Mouse (Mus musculus) midbrain, postnatal 0 days (tissue): ENCODE results near the gene Psg16. TPM values are rescaled to one million over a fixed set of nuclear protein-coding genes. Genes with fewer than 3 reads are reported as not detected.

Experiments used
- ATAC-seq: fragments of 200-750 bp; cut with Nextera tagmentation; 2 replicates; pipeline ENCODE4 v1.8.0; 2017; ENCODE audit warnings: moderate number of reproducible peaks, mild to moderate bottlenecking, moderate TSS enrichment, moderate library complexity; ENCODE audit not compliant: low FRiP score
- DNase-seq: peaks from one replicate; pipeline ENCODE4 v3.0.0-alpha.2; 2015; ENCODE audit warnings: low spot score
- H3K27ac ChIP-seq: fragments of 300-500 bp; sonication (generic); 2 replicates; pipeline ENCODE4 v1.5.1; 2014; ENCODE audit warnings: low read depth, mild to moderate bottlenecking, low read length, mixed read lengths
- H3K27me3 ChIP-seq: fragments of 300-500 bp; sonication (generic); 2 replicates; pipeline ENCODE4 v1.6.1; 2014; ENCODE audit warnings: low read length, control low read depth, mixed read lengths; ENCODE audit not compliant: insufficient read depth
- H3K36me3 ChIP-seq: fragments of 300-500 bp; sonication (generic); 2 replicates; pipeline ENCODE4 v1.6.1; 2014; ENCODE audit warnings: low read length, control low read depth, mixed read lengths; ENCODE audit not compliant: insufficient read depth
- H3K4me1 ChIP-seq: fragments of 300-500 bp; sonication (generic); 2 replicates; pipeline ENCODE4 v1.6.1; 2014; ENCODE audit warnings: mild to moderate bottlenecking, control low read depth, antibody characterized with exemption, low read length, mixed read lengths; ENCODE audit not compliant: insufficient read depth
- H3K4me2 ChIP-seq: fragments of 300-500 bp; sonication (generic); 2 replicates; pipeline ENCODE4 v1.6.1; 2014; ENCODE audit warnings: low read depth, mild to moderate bottlenecking, low read length, mixed read lengths; ENCODE audit not compliant: poor library complexity, severe bottlenecking
- H3K4me3 ChIP-seq: fragments of 300-500 bp; sonication (generic); 2 replicates; pipeline ENCODE4 v1.5.1; 2014; ENCODE audit warnings: low read depth, mild to moderate bottlenecking, low read length, moderate library complexity
- H3K9ac ChIP-seq: fragments of 300-500 bp; sonication (generic); replicated peaks from 2 replicates; pipeline ENCODE4 v1.6.1; 2014; ENCODE audit warnings: mild to moderate bottlenecking, low read length, moderate library complexity, mixed read lengths; ENCODE audit not compliant: poor library complexity, severe bottlenecking
- H3K9me3 ChIP-seq: fragments of 300-500 bp; sonication (generic); 2 replicates; pipeline ENCODE4 v1.6.1; 2016; ENCODE audit warnings: low read length, control low read depth
- CTCF ChIP-seq: IDR thresholded peaks from 2 replicates; pipeline ENCODE4 v1.5.1; 2016; ENCODE audit warnings: antibody characterized with exemption, mild to moderate bottlenecking
- WGBS: fragments of 180-500 bp; shearing (Covaris S2); extraction: QIAGEN DNeasy Blood & Tissue Kit; methylation state at CpG from one replicate; pipeline ENCODE4 v1.1.7; 2014; 5-methylcytosine and 5-hydroxymethylcytosine counted together
- polyA plus RNA-seq: library from polyadenylated mRNA; unstranded; fragments of >200 nt; fragmentation: Nextera tagmentation; extraction: Ambion mirVana; gene quantifications from 2 replicates; pipeline ENCODE4 v1.2.1, GENCODE M21; 2015
- total RNA-seq: library from RNA; depleted of rRNA; stranded (reverse); fragments of >200 nt; gene quantifications from 2 replicates; pipeline ENCODE4 v1.2.3, GENCODE M21; 2014; rRNA removed

Psg16 gene
- total and polyA plus RNA-seq, 2 experiments from 2014 or later = 3.9 to 6.8 TPM

DNA sequence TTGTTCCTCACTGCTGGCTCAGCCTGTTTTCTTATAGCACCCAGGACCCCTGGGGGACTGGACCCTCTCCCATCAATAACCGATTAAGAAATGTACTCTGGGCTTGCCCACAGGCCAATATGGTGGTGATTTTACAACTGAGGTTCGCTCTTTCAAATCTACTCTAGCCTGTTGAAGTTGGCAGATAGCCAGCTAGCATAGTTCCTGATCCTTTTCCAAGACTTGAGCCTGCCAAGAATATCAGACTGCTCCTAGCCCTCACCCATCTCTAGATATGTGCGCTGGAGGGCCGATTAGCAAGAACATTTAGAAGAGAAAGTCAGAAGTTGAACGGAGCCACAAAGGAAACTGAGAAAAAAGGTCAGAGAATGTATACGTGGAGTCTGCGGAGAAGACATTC lies 85.2 kb downstream of the Psg16 start:
- H3K27ac ChIP-seq = no peak overlapping the region
- H3K9ac ChIP-seq = no peak overlapping the region
- H3K27me3 ChIP-seq = no peaks in the 10 kb centered on the region
- H3K4me2 ChIP-seq = no peak overlapping the region
- DNase-seq (no peak), ATAC-seq (no peak)
- no peaks in the 10 kb centered on the region for H3K4me1 ChIP-seq
- no peak overlapping the region for H3K4me3 ChIP-seq
- WGBS = 82% methylated on average over 7 of the region's 7 CpGs
- peaks cover 27% of the 10 kb centered on the region for H3K9me3 ChIP-seq
- no peak for TF ChIP-seq CTCF
- H3K36me3 ChIP-seq = no peaks in the 10 kb centered on the region

- 90% methylated on average over 4 of the region's 4 CpGs for WGBS
- peaks cover 23% of the 10 kb centered on the region; the same call in 1 of the 2 replicates for H3K9me3 ChIP-seq
- TF ChIP-seq CTCF = no peak
- H3K4me2 ChIP-seq = no peak overlapping the region
- H3K36me3 ChIP-seq = no peaks in the 10 kb centered on the region
- H3K4me1 ChIP-seq = no peaks in the 10 kb centered on the region
- ATAC-seq = no peak
- no peak overlapping the region for H3K27ac ChIP-seq
- no peak overlapping the region for H3K4me3 ChIP-seq
- H3K27me3 ChIP-seq = no peaks in the 10 kb centered on the region
- no peak for DNase-seq
- H3K9ac ChIP-seq = no peak overlapping the region
Observed at GRCm38 (mm10) chr7:17171827-17172226, 98.0 kb downstream of the Psg16 start.

Other genes with a start within 250 kb of the Psg16 start
- 3.2 and 4.9 TPM in 2 replicates for gene Prkd2, start 231.1 kb upstream of the Psg16 start, total RNA-seq
- 3.9 TPM in 2 replicates for gene Prkd2, start 231.1 kb upstream of the Psg16 start, polyA plus RNA-seq
- gene Dact3, start 198.7 kb upstream of the Psg16 start, total RNA-seq = 86.0 and 107 TPM in 2 replicates
- 7.5 and 7.7 TPM in 2 replicates for gene Dact3, start 198.7 kb upstream of the Psg16 start, polyA plus RNA-seq
- gene Gng8, start 182.3 kb upstream of the Psg16 start, total RNA-seq = 1.9 and 5.2 TPM in 2 replicates
- gene Gng8, start 182.3 kb upstream of the Psg16 start, polyA plus RNA-seq = 12.3 and 15.9 TPM in 2 replicates
- 0.11 and 0.14 TPM in 2 replicates for gene Ptgir, start 167.6 kb upstream of the Psg16 start, total RNA-seq
- gene Ptgir, start 167.6 kb upstream of the Psg16 start, polyA plus RNA-seq = 0.11 TPM in 1 of 2 replicates, not detected in the other
- 1,835 and 1,985 TPM in 2 replicates for gene Calm3, start 149.9 kb upstream of the Psg16 start, total RNA-seq
- gene Calm3, start 149.9 kb upstream of the Psg16 start, polyA plus RNA-seq = 467 and 471 TPM in 2 replicates
- gene Pnmal2, start 129.4 kb upstream of the Psg16 start, total RNA-seq = 155 and 174 TPM in 2 replicates
- gene Pnmal2, start 129.4 kb upstream of the Psg16 start, polyA plus RNA-seq = 180 and 187 TPM in 2 replicates
- gene Pnmal1, start 114.4 kb upstream of the Psg16 start, total RNA-seq = 41.2 and 54.0 TPM in 2 replicates
- 64.8 and 65.2 TPM in 2 replicates for gene Pnmal1, start 114.4 kb upstream of the Psg16 start, polyA plus RNA-seq
- 48.8 and 49.0 TPM in 2 replicates for gene Gm42372, start 91.0 kb upstream of the Psg16 start, total RNA-seq
- gene Gm42372, start 91.0 kb upstream of the Psg16 start, polyA plus RNA-seq = 9.0 and 9.2 TPM in 2 replicates
- gene Ccdc8, start 81.3 kb upstream of the Psg16 start, total RNA-seq = 5.5 and 5.8 TPM in 2 replicates
- gene Ccdc8, start 81.3 kb upstream of the Psg16 start, polyA plus RNA-seq = 2.0 and 2.5 TPM in 2 replicates
- 56.4 and 61.0 TPM in 2 replicates for gene Ppp5c, start 46.1 kb upstream of the Psg16 start, total RNA-seq
- 144 and 145 TPM in 2 replicates for gene Ppp5c, start 46.1 kb upstream of the Psg16 start, polyA plus RNA-seq
- gene Hif3a, start 11.6 kb upstream of the Psg16 start, total RNA-seq = 13.6 and 16.9 TPM in 2 replicates
- 2.0 and 2.7 TPM in 2 replicates for gene Hif3a, start 11.6 kb upstream of the Psg16 start, polyA plus RNA-seq
- gene Ceacam3, start 76.2 kb downstream of the Psg16 start, total RNA-seq = 0.09 TPM in 1 of 2 replicates, not detected in the other
- 0.06 TPM in 1 of 2 replicates, not detected in the other for gene Ceacam3, start 76.2 kb downstream of the Psg16 start, polyA plus RNA-seq
- gene Psg29, start 129.4 kb downstream of the Psg16 start, total RNA-seq = 0.38 TPM in 1 of 2 replicates, not detected in the other
- gene Psg29, start 129.4 kb downstream of the Psg16 start, polyA plus RNA-seq = not detected in 2 replicates